Mouse (Mus musculus) urinary bladder, postnatal 36 days (tissue): Measurements from ENCODE around the gene Sema4g.
A peak's percentile ranks its signal among the peaks of the same experiment; 100 is the strongest.

Source experiments
- DNase-seq, 2 experiments: peaks; one replicate each; pipeline ENCODE4 v3.0.0; 2022; ENCODE audit warnings: low spot score in 2 of 2, mixed read lengths in 1 of 2

Sema4g gene

DNA sequence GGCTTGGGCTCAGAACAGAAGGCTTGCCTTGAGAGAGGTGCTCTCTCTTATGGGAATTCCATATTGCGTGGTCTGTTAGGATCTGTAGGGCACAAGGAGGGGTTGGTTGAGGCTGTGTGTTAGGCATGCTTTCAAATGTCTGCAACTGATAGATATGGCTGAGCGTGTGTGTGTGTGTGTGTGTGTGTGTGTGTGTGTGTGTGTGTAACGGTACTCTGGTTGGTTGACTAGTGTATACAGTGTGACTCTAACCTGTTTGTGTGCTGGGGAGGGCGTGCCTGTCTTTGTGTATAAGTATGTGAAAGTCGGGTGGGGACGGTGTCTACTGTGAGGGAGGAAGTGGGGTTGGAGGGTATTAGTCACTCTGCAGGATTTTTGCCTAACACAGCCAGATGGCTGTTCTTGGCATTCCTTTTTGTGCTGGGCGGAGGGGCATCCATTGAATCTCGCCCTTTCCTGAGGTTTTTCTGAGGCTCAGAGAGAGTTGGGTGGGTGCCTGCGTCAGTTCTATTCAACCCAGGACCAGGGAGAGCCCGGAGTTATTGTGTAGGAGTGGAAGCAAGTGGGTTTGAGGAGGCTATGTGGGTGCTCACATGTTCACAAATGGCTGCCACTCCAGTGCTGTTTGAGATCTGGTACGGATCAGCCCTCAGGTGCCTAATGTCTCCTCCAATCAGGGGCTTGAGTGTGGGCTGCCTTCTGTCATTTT lies 59.2 kb downstream of the Sema4g start:
- peak; percentile 62 to 75 for DNase-seq

- no peak for DNase-seq
These were observed 59.9 kb downstream of the Sema4g start for GRCm38 (mm10) chr19:45048644-45049365.

DNA sequence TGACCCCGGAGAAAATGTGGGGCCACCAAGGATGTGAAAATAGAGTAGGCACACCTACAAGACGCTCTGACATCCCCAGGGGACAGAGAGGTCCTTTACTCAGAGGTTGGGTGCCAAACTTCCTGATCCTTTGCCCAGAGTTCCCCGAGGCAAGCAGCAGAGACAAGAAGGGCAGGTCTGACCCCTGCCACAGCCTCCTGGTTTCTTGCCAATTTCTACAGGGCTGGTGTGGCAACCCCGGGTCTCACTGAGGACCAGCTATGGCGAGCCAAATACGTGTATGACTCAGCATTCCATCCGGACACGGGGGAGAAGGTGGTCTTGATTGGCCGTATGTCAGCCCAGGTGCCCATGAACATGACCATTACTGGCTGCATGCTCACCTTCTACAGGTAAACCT lies 60.6 kb downstream of the Sema4g start:
- DNase-seq, result no peak
